Mouse (Mus musculus) neural tube, embryonic 10.5 days (tissue): ENCODE measurements around the gene Cd72.
"Not testable (repeated sequence)": the region's sequence is repeated elsewhere in the genome, so short reads cannot be mapped to it uniquely, and the experiment has no call there.

Source experiments
- DNase-seq: peaks from one replicate; pipeline ENCODE4 v3.0.0-alpha.2; 2017; ENCODE audit warnings: low spot score; ENCODE audit errors: extremely low spot score

Cd72 gene

DNA sequence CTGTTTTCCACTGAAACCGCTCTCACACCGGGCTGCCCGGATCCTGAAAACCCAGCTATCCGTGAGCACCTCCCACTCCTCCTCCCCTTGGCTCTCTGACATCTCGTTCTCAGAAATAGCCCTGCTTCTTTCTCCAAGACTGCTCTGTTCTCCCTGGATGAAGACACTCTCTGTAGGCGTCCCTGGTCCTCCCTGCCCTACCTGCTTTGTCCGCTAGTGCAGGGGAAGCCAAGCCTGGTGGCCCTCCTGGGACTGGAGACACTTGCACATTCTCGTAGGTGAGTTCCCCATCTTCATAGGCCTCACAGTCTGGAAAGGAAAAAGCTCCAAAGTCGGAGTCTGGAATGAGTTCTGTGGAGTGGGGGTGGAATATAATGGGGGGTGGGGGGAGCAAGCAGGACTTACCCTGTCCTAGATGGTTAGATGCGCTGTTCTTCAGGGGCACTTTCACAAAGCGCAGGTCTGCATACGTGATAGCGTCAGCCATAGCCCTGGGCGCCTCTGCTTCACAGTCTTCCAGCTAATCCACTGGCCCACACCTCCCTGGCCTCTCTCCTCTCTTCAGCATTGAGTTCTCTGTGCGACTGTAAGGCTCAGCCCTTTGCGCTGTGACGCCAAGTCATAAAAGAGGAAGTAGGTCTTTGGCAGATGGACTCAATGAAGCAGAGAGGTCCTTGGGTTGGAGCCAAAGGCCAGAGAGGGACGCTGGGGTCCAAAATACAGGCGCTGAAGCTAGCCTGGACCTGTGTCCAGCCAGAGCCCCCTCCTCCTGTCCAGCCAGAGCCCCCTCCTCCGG lies at the start of gene Cd72:
Gene Cd72, minus strand, starts transcription at position 588 of the 796 bp plus-strand sequence.
- peak; percentile 21 for DNase-seq

DNA sequence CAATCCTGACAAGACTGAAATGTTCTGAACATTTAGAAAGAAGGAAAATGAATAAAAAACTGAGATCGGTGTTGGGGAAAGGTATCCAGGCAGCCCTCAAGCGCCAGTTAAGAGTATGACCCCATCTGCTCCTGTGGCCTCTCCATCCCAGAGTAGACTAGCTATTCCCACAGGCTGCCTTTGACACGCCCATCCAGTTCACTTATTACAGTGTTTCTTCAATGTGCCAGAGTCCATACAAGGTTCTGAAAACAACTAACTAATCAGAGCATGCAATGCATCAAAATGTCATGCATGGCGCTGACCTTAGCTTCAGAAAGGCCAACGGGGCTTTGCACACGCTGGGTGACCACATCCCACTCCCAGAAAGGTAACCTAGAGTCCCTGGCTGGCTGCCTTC lies 49.1 kb upstream of the Cd72 start:
- DNase-seq, result no peak

DNA sequence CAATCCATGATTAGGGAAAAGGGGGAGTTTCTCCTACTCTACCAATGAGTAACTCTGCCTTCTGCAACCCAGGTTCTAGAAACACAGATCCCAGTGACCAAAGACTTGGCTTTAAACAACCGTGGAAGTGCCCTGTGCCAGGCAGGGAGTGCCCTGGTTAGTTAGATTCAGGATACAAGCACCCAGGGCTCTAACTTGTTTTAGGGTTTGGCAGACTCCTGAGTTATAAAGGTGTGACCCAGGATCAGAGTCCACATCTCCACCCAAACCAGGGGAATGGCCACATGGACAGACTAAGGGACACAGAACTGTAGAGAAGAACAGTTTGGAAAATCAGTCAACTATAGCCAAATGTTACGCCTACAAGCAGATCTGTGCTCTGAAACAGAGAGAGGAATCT lies 48.6 kb upstream of the Cd72 start:
- no peak for DNase-seq

DNA sequence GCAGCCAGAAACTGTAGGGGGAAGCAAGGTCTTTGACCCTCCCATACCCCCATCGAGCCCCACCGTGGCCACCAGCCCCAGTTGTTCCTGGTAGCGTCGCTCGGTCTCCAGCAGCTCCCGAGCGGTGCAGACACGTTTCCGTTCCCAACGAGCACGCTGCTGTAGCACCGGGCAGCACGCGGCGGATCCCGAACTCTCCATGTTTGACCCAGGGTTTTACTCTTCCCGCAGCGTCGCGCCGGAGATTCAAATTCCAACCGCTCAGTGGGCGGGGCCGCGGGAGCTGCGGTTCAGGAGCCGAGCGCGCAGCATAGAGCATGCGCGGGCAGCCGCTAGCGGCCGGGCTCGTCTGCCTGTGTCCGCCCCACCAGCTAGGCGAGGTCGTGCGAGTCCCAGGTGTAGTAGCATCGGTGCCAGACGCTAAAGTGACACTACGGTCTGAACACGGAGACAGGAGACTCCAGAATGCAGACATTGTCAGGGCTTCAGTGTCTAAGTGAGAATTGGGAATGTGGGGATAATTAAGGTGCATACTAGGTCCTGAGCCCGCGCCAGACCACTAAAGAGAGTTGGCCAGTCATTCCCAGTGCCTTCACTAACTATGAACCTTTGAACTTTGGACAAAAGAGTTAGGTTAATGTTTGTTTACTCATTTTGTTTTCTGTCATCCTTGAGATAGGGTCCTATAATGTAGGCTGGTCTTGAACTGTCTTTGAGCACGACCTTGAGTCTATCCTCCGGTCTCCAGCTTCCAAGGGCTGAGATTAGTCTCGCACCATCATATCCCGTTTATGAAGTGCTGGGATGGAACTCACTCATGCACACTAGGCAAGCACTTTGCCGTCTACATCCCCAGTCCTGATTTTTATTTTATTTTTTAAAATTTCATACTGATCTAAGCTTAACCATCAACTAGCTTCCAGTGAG lies 45.2 kb upstream of the Cd72 start, which contains the start of gene Arhgef39:
Gene Arhgef39, minus strand, starts transcription at position 289 of the 927 bp plus-strand sequence.
- DNase-seq, result peak; percentile 86

DNA sequence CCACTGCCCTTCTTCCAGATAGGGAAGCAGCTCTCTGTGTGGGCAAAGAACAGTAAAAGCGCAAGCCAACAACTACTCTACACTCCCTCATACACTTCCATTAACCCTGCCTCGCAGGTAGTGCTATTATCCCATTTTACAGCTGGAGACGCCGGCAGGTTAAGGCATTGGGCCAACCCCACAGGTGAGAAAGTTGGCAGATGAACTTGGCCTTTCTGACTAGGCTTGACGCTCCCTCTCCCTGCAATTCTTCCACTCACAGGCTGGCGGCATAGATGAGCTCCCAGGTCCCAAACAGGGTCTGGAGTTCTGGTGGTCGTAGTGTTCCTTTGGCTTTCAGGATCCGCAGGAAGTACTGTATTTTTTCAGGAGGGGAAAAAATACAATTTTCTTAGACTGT lies 44.6 kb upstream of the Cd72 start:
- DNase-seq, result no peak

DNA sequence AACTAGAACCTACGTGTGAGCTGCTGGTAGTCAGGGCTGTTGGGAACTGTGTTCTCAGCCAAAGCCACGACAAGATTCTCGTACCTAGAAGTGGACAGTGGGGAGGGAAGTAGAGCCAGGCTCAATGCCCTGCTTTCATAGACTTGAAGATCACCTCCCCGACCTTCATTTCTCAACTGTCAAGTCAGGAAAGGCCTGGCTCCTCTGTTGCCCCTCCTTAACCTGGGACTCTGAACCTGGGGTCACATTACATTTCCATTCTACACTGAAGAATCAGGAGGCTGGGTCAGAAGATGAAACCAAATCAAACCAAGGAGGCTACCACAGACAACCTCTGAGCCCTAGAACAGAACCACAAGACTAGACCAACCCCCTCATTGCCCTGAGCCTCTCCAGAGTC lies 43.5 kb upstream of the Cd72 start:
- DNase-seq, result no peak

DNA sequence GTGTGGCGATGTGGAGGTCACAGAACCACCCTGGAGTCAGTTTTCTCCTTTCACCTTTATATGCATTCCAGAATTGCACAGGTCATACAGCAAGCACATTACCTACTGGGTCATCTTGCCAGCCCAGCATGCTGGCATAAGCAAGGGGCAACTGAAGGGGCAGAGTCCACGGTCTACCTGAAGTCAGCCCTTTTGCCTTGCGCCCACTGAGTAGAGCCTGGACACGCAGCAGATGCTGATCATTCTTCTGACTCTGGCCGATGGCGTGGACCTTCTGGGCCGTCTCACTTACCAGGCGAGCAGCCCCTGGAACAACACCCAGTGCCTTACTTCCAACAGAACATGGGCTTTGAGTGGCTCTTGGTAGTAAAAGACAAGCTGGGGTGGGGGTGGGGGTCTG lies 43.0 kb upstream of the Cd72 start:
- DNase-seq, result no peak

DNA sequence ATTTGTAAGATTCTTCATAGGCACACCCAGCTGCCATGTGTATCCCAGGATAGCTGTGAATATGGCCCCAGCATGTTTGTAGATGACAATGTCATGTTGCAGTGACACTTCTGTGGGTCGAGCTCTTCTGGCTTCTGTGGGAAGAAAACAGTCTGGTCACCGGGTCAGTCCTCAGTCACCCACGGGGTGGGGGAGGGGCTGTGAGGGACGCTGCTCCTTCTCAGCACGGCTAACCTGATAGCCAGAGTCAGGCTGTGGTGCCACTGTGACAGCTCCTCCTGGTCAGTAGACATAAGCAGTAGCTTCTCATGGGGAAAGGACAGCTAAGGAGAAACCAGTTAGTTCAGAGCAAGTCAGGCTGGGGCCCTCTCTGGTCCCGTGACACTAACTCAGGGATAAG lies 42.2 kb upstream of the Cd72 start:
- no peak for DNase-seq

DNA sequence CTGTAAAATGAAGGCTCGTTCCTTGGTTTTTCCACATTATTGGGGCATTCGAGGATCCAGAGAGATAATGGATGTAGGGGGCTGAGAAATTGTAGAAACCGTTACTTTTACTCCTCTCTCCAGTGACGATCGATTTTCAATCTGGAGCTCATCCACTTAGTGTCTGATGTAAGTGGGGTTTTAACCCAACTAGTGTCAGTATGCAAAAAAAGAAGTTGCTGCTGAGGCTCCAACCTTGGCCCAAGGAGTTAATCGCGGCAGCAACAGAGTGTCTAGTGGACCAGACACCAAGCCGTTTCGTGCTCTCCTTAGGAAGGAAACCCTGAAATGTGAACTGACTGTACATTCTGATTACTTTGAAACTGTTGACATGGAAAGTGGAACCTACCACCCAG lies 39.4 kb upstream of the Cd72 start:
- no peak for DNase-seq

DNA sequence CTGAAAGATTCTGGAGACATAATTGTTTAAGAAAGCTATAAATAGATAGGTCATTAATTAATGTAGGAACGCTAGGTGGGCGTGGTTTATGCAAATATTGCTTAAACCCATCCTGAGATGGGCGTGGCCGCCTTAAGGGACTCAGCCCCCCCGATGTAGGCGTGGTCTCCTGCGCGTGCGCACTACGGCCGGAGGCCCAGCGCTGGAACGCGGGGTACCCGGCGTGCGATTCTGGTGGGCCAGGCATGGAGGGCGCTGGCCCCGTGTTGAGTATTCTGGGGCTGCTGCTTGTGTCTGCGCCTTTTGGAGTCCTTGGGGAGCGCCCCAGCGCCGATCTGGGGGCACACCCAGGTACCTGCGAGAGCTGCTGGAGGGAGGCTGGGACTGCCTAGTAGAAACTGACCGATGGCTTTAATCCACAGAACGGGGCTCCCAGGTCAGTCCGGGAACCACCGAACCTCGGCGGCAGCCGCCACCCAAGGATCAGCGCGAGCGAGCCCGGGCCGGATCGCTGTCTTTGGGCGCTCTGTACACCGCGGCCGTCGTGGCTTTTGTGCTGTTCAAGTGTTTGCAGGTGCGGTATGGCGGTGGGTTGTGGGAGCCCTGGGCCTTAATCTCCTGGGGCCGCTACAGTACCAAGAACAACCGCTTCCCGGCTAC lies 38.9 kb upstream of the Cd72 start:
- DNase-seq, result peak; percentile 98

DNA sequence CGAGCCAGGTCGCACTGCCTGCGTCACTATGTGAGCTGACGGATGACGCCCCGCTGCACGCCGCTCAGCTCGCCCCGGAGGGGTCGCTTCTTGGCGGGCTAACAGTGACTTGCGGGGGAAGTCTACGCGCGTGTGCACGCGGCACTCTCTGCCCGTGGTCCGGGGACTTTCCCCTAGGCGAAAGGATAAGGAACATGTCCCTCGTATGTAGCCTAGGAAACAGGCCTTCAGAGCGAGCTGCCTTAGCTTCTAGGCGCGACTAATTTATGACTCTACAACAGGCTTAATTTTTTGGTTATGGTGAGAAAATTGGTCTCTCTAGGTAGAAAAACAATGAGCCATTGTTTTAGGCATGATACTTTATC lies 38.4 kb upstream of the Cd72 start, which contains the start of gene Ccdc107:
Gene Ccdc107, plus strand, starts transcription at position 80 of the 365 bp plus-strand sequence.
- peak; percentile 86 for DNase-seq

DNA sequence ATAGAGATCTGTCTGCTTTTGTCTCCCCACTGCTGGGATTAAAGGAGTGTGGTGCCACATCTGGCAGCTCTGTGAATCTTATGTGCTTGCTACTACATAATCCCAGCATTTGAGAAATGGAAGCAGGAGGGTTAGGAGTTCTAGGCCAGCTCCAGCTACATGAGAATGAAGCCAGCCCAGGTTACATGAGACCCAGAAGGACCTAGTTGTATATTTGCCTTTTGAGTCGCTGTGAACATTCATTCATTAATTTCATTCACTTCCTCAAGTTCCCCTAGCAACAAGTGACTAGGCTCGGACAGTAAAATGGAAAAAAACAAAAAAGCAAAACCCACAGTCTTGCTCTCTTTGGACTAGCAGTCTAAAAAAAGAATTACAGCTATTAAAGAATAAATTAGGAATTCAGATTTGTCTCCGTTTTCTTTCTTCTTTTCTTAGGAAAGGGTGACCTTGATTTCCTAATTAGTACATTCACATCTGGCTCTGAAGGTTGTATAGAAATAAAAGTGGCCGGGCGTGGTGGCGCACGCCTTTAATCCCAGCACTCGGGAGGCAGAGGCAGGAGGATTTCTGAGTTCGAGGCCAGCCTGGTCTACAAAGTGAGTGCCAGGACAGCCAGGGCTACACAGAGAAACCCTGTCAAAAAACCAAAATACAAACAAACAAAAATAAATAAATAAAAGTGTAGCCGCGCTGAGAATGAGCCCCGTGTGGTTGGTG lies 37.8 kb upstream of the Cd72 start:
- no peak for DNase-seq

DNA sequence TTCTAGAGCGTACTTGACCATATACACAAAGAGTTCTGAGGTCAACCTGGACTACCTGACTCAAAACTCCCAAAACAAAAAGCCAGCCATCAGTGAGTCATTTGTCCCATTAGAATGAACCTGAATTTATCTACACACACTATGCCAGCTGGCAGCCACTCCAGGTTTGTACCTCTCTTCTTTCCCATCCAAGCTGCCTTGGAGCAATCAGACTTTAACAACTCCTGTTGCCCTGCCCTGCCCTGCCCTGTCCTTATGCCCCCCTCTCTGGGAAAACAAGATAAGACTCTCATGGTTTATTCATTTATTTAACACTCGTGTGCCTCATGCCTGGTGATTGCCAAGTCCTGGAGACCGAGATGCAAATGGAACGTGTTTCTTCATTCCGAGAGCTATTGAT lies 36.4 kb upstream of the Cd72 start:
- DNase-seq, result no peak

DNA sequence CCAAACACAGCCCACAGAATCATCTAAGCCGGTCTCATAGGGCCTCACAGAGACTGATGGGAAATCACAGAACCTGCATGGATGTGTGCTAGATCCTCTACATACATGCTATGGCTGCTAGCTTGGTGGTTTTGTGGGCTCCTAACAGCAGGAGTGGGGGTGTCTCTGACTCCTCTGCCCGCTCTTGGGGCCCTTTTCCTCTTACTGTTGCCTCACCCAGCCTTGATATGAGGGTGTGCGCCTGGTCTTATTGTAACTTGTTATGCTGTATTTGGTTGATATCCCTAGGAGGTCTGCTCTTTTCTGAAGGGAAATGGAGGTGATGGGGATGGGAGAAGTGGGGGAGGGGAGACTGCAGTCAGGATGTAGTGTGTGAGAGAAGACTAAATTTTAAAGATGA lies 35.2 kb upstream of the Cd72 start:
- DNase-seq, result no peak

DNA sequence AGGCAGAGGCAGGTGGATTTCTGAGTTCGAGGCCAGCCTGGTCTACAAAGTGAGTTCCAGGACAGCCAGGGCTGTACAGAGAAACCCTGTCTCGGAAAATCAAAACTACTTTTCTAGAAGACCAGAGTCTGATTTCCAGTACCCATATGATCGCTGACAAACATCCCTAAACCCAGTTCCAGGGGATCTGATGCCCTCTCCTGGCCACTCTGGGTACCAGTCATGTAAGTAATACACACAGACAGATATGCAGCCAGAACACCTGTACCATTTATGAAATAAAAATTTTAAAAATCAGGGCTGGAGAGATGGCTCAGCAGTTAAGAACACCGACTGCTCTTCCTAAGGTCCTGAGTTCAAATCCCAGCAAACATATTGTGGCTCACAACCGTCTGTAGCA lies 31.2 kb upstream of the Cd72 start:
- not testable (repeated sequence) for DNase-seq

DNA sequence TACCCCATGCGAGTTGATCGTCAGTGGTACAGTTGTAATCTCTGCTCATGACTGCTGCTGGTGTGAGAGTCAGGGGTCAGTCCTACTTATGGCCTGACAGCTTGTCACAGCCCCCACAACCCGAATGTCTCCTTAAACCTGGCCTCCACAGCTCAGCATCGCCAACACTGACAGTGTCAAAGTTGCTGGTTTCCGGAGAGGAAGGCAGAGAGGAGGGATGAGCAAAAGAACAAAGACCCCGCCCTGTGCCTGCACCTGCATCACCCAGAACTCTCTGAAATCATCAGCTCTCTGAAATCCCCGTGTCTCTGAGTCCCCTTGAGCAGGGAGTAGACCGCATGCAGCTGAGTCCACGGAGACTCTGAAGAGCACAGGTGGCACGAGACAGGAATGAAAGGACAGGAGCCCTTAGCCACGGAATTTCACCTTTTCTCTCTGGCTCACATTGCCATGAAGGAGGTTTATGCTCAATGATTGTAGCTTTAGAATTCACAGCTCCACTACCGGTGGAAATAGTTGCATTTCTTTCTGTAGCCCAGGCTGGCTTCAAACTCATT lies 29.2 kb upstream of the Cd72 start, which contains the start of gene Sit1:
Gene Sit1, minus strand, starts transcription at position 200 of the 557 bp plus-strand sequence.
- DNase-seq, result no peak

DNA sequence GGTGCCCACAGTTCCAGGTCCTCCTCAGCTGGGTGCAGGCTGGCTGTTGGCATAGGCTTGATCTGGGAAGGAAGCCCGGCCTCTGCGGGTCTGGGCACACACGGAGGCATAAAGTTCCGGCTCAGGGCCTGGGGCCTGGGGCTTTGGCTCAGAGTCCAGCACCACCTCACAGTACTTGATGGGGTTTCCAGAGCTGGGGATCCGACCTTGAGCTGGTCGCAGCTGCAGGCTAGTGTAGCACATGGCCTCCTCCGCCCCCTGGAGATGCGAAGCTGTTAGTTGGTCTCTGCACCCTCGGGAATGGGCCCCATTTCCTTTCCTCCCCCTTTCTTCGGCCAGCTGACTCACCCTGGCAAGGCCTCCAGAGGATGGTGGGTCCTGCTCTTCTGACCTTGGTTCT lies 28.2 kb upstream of the Cd72 start:
- DNase-seq, result no peak

DNA sequence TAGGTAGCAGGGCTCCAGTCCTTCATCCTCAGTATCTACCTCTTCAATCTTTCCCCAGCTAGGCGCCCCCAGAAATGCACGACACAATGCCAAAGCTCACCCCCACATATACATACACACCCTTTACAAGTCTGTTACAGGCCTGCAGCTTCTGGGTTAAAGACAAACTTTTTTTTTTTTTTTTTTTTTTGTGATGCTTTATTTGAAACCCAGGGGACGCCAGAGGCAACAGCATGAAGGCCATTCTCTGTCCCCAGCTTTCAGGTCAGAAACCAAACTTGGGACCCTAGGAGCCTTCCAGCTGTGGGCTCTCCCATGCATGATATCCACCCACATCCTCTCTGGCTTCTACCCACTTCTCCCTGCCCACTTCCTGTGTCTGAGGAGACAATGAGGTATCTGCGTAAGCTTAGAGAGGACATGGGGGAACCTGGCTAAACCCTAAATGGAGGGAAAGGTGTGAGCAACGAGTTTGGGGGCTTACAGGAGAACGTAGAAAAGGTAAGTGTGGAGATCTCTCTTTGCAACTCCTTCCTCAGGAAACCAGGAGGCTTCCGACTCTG lies 27.5 kb upstream of the Cd72 start:
- DNase-seq, result no peak

DNA sequence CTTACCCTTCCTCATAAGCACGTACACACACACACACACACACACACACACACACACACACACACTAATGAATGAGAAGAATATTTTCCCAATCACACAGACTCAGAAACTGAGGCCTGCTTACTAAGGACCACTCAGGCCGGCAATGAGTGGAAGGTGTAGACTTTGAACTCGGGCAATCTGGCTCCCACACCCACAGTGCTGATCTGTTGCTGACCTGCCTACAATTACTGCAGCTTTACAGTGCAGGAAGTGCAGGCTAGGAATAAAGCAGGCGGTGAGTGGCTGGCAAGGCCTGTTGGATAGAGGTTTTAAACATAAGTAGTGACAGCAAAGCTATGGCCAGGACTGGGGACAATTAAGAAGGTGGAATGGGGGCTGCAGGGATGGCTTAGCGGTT lies 26.6 kb upstream of the Cd72 start:
- no peak for DNase-seq
